Mouse (Mus musculus): ENCODE results near the gene 3110082I17Rik.

3110082I17Rik gene

DNA sequence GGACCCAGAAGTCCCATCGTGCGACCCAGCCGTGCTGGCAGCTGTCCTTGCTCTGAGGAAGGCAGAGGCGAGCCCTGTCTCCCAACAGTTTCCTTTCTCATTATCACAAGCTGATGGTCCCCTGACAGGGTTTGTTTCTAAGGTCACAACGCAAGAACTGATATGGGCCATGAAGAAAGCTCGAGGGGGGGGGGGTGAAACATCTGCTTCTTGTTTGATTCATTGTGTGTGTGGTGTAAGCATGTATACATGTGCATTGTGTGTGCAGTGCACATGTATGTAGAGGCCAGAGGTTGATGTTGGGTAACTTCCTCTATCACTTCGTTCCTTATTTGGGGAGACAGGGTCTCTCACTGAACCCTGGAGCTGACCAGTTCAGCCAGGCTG, 132.7 kb downstream of the 3110082I17Rik start:
- DNase-seq (ENCODE audit: extremely low read depth, low read depth), result no peak

DNA sequence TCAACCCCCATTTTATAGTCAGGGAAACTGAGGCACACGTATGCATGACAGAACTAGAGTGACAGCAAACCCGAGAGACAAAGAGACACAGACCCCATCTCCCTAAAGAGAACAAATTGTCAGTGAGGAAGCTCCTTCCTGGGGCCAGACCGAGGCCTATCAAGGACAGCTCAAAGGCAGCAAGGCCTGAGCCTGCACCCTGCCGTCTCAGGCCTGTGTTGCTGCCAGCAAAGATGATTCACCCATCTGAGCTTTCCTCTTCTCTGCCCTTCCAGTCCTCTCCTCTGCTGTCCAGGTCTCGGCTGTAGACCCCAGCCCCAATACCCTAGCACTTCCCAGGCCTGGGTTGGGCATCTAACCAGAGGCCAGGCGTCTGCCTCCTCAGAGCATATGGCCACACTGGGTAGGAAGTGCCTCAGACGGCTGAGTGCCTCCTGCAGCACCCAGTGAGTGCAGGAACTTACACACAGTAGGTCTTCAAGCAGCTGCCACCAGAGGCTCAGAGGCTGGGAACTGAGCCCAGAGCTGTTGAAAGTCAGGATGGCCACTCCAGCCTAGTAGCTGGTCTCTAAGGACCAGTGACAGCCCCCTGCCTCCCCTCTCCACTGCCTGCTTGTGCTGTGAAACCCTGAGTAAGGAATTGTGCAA, 133.2 kb downstream of the 3110082I17Rik start:
- DNase-seq (ENCODE audit: extremely low read depth, low read depth), result no peak

- no peak for DNase-seq (ENCODE audit: extremely low read depth, low read depth)
Measured at GRCm38 (mm10) chr5:139326111-139326696, 134.1 kb downstream of the 3110082I17Rik start.

- peak; percentile 69 for DNase-seq (ENCODE audit: extremely low read depth, low read depth)
Measured at GRCm38 (mm10) chr5:139325395-139325966, 134.8 kb downstream of the 3110082I17Rik start, which contains the start of gene Adap1. Gene Adap1, minus strand, starts transcription at chr5:139325622.

DNA sequence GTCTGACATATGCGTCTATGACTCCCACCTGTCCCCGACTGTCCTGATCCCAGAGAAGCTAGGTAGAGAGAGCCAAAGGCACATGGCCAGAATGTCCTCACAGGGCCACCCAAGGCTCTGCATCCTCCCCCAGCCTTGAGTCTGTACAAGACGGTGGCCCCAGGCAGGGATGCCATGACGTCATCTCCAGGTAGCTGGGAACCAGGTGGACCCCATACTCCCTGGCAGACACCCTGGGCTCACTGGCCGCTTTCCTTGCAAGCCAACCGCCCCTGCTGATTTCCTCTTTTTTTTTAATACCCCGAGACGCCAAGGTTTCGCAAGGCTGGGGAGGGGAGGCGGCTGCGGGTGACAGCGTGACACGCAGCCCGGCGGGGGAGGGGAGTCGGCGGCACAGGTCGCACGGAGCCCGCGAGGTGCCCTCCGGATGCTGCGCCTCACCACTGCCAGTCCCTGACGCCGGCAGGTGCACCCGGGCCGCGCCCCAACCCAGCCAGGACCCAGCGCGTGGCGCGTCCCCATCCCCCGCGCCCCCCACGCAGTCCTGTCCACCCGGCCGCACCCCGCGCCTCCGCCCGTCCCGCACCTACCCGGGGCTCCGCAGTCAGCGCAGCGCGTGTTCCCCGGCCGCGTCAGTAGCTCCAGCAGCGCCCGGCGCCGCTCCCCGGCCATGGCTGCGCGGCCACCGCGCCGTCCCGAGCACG, 135.5 kb downstream of the 3110082I17Rik start:
- no peak for DNase-seq (ENCODE audit: extremely low read depth, low read depth)

- no peak for DNase-seq (ENCODE audit: extremely low read depth, low read depth)
Measured at GRCm38 (mm10) chr5:139324045-139324491, 136.3 kb downstream of the 3110082I17Rik start.

GRCm38 (mm10) chr5:139323260-139323924, 136.9 kb downstream of the 3110082I17Rik start:
- no peak for DNase-seq (ENCODE audit: extremely low read depth, low read depth)

DNA sequence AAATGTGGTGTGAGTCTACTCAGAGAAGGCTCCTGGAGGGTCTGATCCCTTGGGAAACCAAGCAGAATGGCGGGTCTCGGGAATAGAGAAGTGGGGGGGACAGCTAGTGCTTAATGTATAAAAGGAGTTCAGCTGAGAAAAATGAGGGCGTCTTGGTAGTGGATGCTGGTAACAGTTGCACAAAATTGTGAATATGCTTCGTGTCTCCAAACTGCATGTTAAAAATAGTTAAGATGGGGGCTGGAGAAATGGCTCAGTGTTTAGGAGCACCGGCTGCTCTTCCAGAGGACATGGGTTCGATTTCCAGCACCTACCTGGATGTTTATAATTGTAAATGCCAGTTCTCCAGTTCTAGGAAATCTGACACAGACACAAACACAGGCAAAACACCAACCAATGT, 139.0 kb downstream of the 3110082I17Rik start:
- no peak for DNase-seq (ENCODE audit: extremely low read depth, low read depth)

- DNase-seq (ENCODE audit: extremely low read depth, low read depth), result no peak
Measured at GRCm38 (mm10) chr5:139320424-139320823, 139.9 kb downstream of the 3110082I17Rik start.

- DNase-seq (ENCODE audit: extremely low read depth, low read depth), result no peak
Measured at GRCm38 (mm10) chr5:139317751-139318504, 142.4 kb downstream of the 3110082I17Rik start.

GRCm38 (mm10) chr5:139316982-139317675, 143.2 kb downstream of the 3110082I17Rik start:
- no peak for DNase-seq (ENCODE audit: extremely low read depth, low read depth)

GRCm38 (mm10) chr5:139314941-139315642, 145.2 kb downstream of the 3110082I17Rik start:
- no peak for DNase-seq (ENCODE audit: extremely low read depth, low read depth)

GRCm38 (mm10) chr5:139313536-139313935, 146.8 kb downstream of the 3110082I17Rik start:
- no peak for DNase-seq (ENCODE audit: extremely low read depth, low read depth)

DNA sequence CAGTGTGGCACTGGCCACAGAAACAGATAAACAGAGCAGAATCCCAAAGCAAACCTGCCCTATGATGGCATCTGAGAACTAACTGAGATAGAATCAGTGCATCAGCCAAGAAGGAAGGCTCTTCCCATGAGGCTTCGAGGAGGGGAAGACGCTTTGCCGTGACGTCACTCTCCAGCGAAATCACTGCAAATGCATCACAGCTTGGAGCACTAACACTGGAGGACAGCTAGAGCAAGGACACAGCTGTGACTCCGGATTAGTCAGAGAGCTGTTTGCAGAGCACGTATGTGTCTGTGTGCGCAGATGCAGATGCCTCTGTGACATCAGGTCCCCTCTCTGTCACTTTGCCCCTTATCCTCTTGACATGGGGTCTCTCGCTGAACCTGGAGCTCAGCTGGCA, 148.5 kb downstream of the 3110082I17Rik start:
- DNase-seq (ENCODE audit: extremely low read depth, low read depth), result no peak

- no peak for DNase-seq (ENCODE audit: extremely low read depth, low read depth)
Measured at GRCm38 (mm10) chr5:139310477-139310876, 149.8 kb downstream of the 3110082I17Rik start.

- DNase-seq (ENCODE audit: extremely low read depth, low read depth), result no peak
Measured at GRCm38 (mm10) chr5:139309946-139310345, 150.4 kb downstream of the 3110082I17Rik start.

Measured in MEL-GATA-1-ER (cell line).